Mouse (Mus musculus): ENCODE measurements at regions not wholly inside any gene's neighbourhood (a gene's known extent, or its start where the extent isn't known, plus 50 kb on each side); places are given as distances from the start of the nearest gene placed in this dataset.
A peak's percentile ranks its signal among the peaks of the same experiment; 100 is the strongest.

GRCm38 (mm10) chr16:95865603-95866002 is 125.2 kb downstream of the Psmg1 start:
- no peak overlapping the region for H3K9ac ChIP-seq (ENCODE audit: low read depth, low read length)
- H3K27ac ChIP-seq, result no peak overlapping the region
- no peak overlapping the region for H3K4me3 ChIP-seq
- WGBS, result 48% methylated on average over 1 of the region's 1 CpGs
- no peak for TF ChIP-seq POLR2A (IDR thresholded peaks at IDR 0.05; ENCODE audit: insufficient read depth, low read depth, low read length)
- TF ChIP-seq CTCF (IDR thresholded peaks at IDR 0.05), result no peak
- no peak for TF ChIP-seq EP300 (IDR thresholded peaks at IDR 0.05; ENCODE audit: insufficient read depth, low read depth, low read length)
- intact Hi-C loops (cut with DNase I), result loop anchor here (10.0 kb wide), 1 partner anchor 121 kb away; no protein-coding TSS in a partner anchor
- DNase-seq, result no peak
- H3K27me3 ChIP-seq (ENCODE audit: control insufficient read depth, insufficient read depth, low read length), result no peaks in the 10 kb centered on the region
- H3K36me3 ChIP-seq (ENCODE audit: control insufficient read depth, insufficient read depth, low read length), result no peaks in the 10 kb centered on the region
- peaks cover 30% of the 10 kb centered on the region for H3K4me1 ChIP-seq (ENCODE audit: control insufficient read depth, insufficient read depth, low read length)
- no peaks in the 10 kb centered on the region for H3K79me2 ChIP-seq (replicated peaks; ENCODE audit: control insufficient read depth, insufficient read depth, low read length)

- peak; percentile 40 to 41 for DNase-seq
- no peaks in the 10 kb centered on the region for H3K36me3 ChIP-seq (ENCODE audit: control insufficient read depth, insufficient read depth, low read length)
- no peaks in the 10 kb centered on the region for H3K79me2 ChIP-seq (replicated peaks; ENCODE audit: control insufficient read depth, insufficient read depth, low read length)
- peak overlapping the region; percentile 88 for H3K27ac ChIP-seq
- no peak overlapping the region for H3K4me3 ChIP-seq
- H3K4me1 ChIP-seq (ENCODE audit: control insufficient read depth, insufficient read depth, low read length), result peaks cover 31% of the 10 kb centered on the region
- no peak for TF ChIP-seq POLR2A (IDR thresholded peaks at IDR 0.05; ENCODE audit: insufficient read depth, low read depth, low read length)
- TF ChIP-seq CTCF (IDR thresholded peaks at IDR 0.05), result no peak
- TF ChIP-seq EP300 (IDR thresholded peaks at IDR 0.05; ENCODE audit: insufficient read depth, low read depth, low read length), result no peak
- no peaks in the 10 kb centered on the region for H3K27me3 ChIP-seq (ENCODE audit: control insufficient read depth, insufficient read depth, low read length)
- 27% methylated on average over 4 of the region's 4 CpGs for WGBS
- intact Hi-C loops (cut with DNase I), result loop anchor here (5.0 to 10.0 kb wide), 2 partner anchors 120 to 412 kb away; no protein-coding TSS in a partner anchor
- no peak overlapping the region for H3K9ac ChIP-seq (ENCODE audit: low read depth, low read length)
Measured at GRCm38 (mm10) chr16:95864646-95865045, 126.1 kb downstream of the Psmg1 start.

- DNase-seq, result peak in 1 of 2 experiments; percentile 36
- Histone ChIP-seq H3K27ac (peak overlapping the region; percentile 88), H3K27me3 (ENCODE audit: control insufficient read depth, insufficient read depth, low read length) (no peaks in the 10 kb centered on the region), H3K9ac (ENCODE audit: low read depth, low read length) (no peak overlapping the region), H3K36me3 (ENCODE audit: control insufficient read depth, insufficient read depth, low read length) (no peaks in the 10 kb centered on the region), H3K4me1 (ENCODE audit: control insufficient read depth, insufficient read depth, low read length) (peaks cover 28% of the 10 kb centered on the region), H3K79me2 (replicated peaks; ENCODE audit: control insufficient read depth, insufficient read depth, low read length) (no peaks in the 10 kb centered on the region), H3K4me3 (no peak overlapping the region)
- TF ChIP-seq POLR2A (IDR thresholded peaks at IDR 0.05; ENCODE audit: insufficient read depth, low read depth, low read length) (no peak), CTCF (IDR thresholded peaks at IDR 0.05) (no peak), EP300 (IDR thresholded peaks at IDR 0.05; ENCODE audit: insufficient read depth, low read depth, low read length) (no peak)
- intact Hi-C loops (cut with DNase I), result loop anchor here (5.0 to 10.0 kb wide), 2 partner anchors 119 to 412 kb away; no protein-coding TSS in a partner anchor
- WGBS, result 61% methylated on average over 13 of the region's 13 CpGs
Measured at GRCm38 (mm10) chr16:95864106-95864505, 126.7 kb downstream of the Psmg1 start.

- no peaks in the 10 kb centered on the region for H3K79me2 ChIP-seq (replicated peaks; ENCODE audit: control insufficient read depth, insufficient read depth, low read length)
- DNase-seq, result no peak
- WGBS, result 72% methylated on average over 4 of the region's 4 CpGs
- no peak for TF ChIP-seq POLR2A (IDR thresholded peaks at IDR 0.05; ENCODE audit: insufficient read depth, low read depth, low read length)
- TF ChIP-seq CTCF (IDR thresholded peaks at IDR 0.05), result no peak
- TF ChIP-seq EP300 (IDR thresholded peaks at IDR 0.05; ENCODE audit: insufficient read depth, low read depth, low read length), result no peak
- no peak overlapping the region for H3K9ac ChIP-seq (ENCODE audit: low read depth, low read length)
- peaks cover 26% of the 10 kb centered on the region for H3K4me1 ChIP-seq (ENCODE audit: control insufficient read depth, insufficient read depth, low read length)
- H3K36me3 ChIP-seq (ENCODE audit: control insufficient read depth, insufficient read depth, low read length), result no peaks in the 10 kb centered on the region
- no peak overlapping the region for H3K4me3 ChIP-seq
- peak overlapping the region; percentile 88 for H3K27ac ChIP-seq
- H3K27me3 ChIP-seq (ENCODE audit: control insufficient read depth, insufficient read depth, low read length), result no peaks in the 10 kb centered on the region
- intact Hi-C loops (cut with DNase I), result loop anchor here (2.0 to 10.0 kb wide), 4 partner anchors 81 to 411 kb away; partner anchors contain the start of gene Ets2
Measured at GRCm38 (mm10) chr16:95863565-95863964, 127.2 kb downstream of the Psmg1 start.

- Histone ChIP-seq H3K9ac (ENCODE audit: low read depth, low read length) (no peak overlapping the region), H3K4me1 (ENCODE audit: control insufficient read depth, insufficient read depth, low read length) (peaks cover 26% of the 10 kb centered on the region), H3K27me3 (ENCODE audit: control insufficient read depth, insufficient read depth, low read length) (no peaks in the 10 kb centered on the region), H3K36me3 (ENCODE audit: control insufficient read depth, insufficient read depth, low read length) (no peaks in the 10 kb centered on the region), H3K79me2 (replicated peaks; ENCODE audit: control insufficient read depth, insufficient read depth, low read length) (no peaks in the 10 kb centered on the region), H3K4me3 (no peak overlapping the region), H3K27ac (peak overlapping the region; percentile 88)
- intact Hi-C loops (cut with DNase I), result loop anchor here (1.0 to 10.0 kb wide), 5 partner anchors 10 to 410 kb away; partner anchors contain the start of gene Ets2
- TF ChIP-seq POLR2A (IDR thresholded peaks at IDR 0.05; ENCODE audit: insufficient read depth, low read depth, low read length), result peak; percentile 22; the same call in 1 of the 2 replicates
- peak; percentile 98 for TF ChIP-seq EP300 (IDR thresholded peaks at IDR 0.05; ENCODE audit: insufficient read depth, low read depth, low read length)
- no peak for TF ChIP-seq CTCF (IDR thresholded peaks at IDR 0.05)
- WGBS, result 38% methylated on average over 3 of the region's 3 CpGs
- peak; percentile 63 to 82 for DNase-seq
Measured at GRCm38 (mm10) chr16:95862621-95863020, 128.1 kb downstream of the Psmg1 start.

GRCm38 (mm10) chr16:95861231-95861690 is 129.5 kb downstream of the Psmg1 start:
- H3K36me3 ChIP-seq (ENCODE audit: control insufficient read depth, insufficient read depth, low read length), result no peaks in the 10 kb centered on the region
- no peak overlapping the region for H3K4me3 ChIP-seq
- intact Hi-C loops (cut with DNase I), result loop anchor here (1.0 to 10.0 kb wide), 3 partner anchors 30 to 409 kb away; no protein-coding TSS in a partner anchor
- peak overlapping the region; percentile 88 for H3K27ac ChIP-seq
- H3K27me3 ChIP-seq (ENCODE audit: control insufficient read depth, insufficient read depth, low read length), result no peaks in the 10 kb centered on the region
- DNase-seq, result peak; percentile 80 to 90
- H3K4me1 ChIP-seq (ENCODE audit: control insufficient read depth, insufficient read depth, low read length), result peaks cover 26% of the 10 kb centered on the region
- H3K9ac ChIP-seq (ENCODE audit: low read depth, low read length), result no peak overlapping the region
- 22% methylated on average over 12 of the region's 12 CpGs for WGBS
- TF ChIP-seq CTCF (IDR thresholded peaks at IDR 0.05) (no peak), EP300 (IDR thresholded peaks at IDR 0.05; ENCODE audit: insufficient read depth, low read depth, low read length) (peak; percentile 100), POLR2A (IDR thresholded peaks at IDR 0.05; ENCODE audit: insufficient read depth, low read depth, low read length) (peak; percentile 71)
- no peaks in the 10 kb centered on the region for H3K79me2 ChIP-seq (replicated peaks; ENCODE audit: control insufficient read depth, insufficient read depth, low read length)

Measured in heart, adult 2 months (tissue).